Mouse (Mus musculus): Measurements from ENCODE around the gene Qser1.

Gene Qser1

DNA sequence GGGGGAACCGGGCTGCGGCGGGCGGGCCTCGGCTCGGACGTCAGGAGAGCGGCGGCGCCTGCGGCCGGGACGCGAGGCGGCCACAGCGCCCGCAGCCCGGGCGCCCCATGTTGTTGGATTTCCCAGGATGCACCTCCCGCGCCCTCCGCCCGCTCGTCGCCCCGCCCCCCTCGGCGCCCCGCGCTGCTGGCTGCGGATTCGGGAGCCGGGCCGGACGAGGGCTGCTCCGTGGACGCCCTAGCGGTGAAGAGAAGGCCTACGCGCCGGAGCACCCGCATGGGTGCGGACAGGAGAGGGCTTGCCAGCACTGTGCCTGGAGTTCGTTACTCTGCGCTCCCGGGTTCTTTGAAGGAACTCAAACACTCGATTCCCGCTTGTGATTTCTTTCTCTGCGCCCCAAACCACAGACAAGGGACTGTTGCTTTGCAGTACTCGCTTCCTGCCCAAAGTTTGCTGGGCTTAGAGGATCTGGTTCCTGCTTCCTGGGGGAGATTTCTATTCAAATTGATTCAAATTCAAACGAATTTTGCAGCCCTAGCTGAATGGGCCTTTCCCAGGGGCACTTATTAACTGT, 393 bp upstream of the Qser1 start:
- DNase-seq, result peak; percentile 93

DNA sequence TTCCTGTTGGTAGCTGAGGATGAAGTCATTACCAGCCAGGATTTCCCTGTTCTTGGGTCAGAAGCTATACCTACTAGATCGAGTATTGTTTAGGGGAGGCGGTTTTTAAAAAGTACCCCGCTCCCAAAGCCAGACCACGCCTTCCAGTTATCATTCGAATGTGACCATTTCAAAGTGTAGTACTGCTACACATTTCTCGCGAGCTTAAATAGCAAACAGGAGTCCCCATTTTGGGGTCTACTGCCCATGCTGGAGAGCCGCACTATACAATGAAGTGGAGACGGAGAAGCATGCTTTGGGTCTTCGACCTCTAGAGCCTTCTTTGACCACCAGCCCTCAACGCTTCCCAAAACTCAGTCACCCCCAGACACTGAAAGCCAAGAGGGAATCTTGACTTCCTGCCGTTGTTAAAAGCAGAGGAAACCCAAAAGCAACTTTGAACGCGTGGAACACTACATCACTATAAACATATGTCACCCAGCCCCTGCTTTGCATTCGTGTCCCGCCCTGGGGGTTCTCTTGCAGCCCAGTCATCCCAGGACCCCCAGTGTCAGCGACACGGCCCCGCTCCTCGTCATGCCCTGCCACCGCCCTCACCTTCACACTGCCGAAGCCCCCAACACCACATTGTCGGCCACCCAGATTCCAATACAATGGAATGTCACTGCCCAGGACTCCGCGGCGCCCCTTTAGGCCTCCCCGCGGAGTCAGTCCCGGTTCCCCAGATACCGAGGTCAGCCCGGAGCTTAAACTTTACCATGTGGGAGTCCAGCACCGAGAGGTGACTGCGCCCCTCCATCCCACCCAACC, 794 bp downstream of the Qser1 start:
- DNase-seq, result peak; percentile 28

DNA sequence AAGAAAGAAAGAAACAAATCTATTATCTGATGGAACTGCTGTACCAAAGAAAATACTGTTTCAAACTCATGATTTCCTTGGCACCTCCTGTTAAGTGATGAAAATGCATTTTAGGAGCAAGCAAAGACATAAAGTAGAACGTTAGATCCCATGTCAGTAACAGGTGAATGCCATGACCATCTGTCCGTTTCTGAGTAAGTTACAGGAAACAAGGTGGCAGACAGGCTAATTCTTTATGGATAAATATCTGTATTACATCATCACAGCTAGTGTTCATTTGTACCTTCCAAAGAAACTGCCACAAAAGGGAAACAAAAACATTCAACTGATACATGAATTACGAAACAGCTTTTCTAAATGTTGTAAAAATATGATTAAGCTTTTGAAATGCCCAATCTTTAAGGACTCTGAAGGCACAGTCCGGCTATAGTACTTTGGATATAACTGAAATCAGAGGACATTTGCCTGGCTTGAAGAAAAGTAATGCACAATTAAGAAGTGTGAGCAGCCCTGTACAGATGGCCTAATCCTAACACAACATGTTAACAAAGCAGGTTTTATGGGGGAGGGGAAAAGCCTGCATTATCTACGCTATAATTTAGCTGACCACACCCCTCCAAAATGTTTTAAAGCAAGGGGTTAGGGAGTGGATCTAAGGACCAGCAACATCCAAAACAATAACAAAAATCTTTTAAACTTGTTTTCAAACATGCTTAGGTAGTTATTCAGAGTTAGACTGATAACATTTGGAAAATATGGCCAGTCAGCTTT, 2.2 kb downstream of the Qser1 start:
- no peak for DNase-seq

DNA sequence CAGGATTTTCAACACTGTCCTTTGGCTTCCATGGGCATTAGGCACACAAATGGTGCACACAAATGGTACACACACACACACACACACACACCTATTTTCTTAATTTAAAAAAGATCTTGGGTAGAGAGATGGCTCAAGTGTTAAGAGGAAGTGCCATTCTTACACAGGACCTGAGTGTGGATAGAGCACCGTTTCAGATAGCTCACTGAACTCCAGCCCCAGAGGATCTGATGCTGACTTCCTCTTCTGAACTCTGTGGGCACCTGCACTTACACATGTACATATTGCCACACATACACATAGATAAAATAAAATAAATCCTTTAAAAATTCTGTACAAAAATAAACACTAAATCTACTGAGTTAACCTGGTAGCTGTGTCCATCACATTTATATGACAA, 11.1 kb downstream of the Qser1 start:
- DNase-seq, result no peak

DNA sequence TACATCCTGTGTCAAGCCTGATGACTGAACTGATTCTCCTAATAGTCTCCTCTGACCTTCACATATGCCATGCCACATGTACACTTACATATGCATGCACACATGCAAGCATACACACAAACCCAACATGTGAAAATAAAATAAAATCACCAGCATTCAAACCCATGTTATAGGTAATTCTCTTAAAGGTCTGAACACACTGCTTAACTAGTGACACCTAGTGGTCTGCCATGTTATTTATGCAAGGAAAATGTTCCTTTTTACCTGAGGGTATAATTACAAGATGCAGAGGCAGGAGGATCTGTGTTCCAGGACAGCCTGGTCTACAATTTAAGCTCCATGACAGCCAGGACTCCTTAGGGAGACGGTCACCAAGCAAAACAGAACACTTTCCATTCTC, 41.8 kb downstream of the Qser1 start:
- DNase-seq, result no peak

DNA sequence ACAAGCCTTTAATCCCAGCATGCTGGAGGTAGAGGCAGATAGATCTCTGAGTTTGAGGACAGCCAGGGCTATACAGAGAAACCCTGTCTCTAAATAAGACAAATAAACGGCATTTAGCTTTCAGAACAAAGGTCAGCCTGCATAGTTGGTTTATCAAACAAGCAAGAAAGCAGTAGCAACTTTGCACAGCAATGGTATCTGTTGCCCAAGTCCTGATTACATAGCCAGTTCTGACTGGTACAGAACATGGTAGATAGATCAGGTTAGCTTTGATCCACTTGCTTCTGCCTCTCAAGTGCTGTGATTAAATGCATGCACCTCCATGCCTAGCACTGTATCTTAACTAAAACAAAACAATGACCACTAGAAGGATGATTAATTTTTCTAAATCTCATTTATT, 47.9 kb downstream of the Qser1 start:
- DNase-seq, result no peak

DNA sequence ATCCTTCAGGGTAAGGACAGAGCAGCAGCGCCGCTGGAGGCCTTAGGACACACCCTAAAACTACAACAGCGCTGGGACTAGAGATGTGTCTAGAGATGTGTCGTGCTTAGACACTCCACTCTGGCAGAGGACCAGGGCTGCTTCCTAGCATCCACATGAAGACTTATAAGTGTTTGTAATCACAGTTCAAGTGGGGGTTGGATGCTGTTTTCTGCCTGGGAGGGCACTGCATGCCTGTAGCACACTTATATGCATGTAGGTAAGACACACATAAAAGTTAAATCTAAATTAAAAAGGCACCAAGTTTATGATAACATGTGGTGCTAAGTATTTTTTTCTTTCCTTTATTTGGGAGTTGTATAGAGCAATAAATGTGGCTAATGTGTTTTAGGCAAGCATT, 52.5 kb downstream of the Qser1 start:
- DNase-seq, result no peak

DNA sequence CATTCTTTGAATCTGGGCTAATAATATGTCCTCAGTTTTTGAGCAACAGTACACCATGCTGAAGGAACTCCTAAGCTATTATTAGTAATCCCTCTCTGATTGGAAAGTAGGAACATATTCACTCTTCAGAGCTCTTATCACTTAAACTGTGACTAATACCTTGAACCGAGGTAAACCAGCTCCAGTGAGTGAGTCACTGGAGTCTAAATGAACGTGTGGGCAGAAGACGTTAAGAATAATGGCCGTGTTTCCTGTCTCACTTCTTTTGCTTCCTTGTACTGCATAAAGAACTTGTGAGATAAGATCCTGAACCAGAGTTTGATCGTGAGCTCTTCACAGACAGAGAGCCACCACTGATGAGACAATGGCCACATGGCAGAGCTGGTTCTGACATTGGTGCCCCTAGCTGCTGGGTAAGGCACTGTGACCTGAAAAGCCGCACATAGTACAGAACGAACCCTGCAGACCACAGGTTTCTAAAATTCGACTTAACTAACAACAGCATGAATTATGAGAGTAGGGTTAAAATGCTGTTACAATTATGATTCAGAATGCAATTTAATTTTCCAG, 53.3 kb downstream of the Qser1 start:
- DNase-seq, result no peak

DNA sequence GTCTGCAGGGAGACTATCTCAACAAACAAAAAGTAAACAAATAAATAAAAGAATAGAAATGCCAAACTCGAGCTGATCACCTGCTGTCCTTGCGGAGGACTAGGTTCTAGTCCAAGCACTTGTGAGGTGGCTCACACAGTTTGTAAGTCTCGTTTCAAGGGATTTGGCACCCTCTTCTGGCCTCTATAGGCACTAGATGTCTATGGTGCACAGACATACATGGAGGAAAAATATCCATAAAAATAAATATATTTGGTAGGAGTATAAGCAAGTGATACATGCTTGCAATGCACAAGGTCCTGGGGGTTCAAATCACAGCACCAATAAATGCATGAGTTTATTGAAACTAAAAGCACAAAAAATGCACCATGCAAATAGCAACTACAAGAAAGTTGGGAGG, 65.9 kb downstream of the Qser1 start:
- DNase-seq, result no peak

DNA sequence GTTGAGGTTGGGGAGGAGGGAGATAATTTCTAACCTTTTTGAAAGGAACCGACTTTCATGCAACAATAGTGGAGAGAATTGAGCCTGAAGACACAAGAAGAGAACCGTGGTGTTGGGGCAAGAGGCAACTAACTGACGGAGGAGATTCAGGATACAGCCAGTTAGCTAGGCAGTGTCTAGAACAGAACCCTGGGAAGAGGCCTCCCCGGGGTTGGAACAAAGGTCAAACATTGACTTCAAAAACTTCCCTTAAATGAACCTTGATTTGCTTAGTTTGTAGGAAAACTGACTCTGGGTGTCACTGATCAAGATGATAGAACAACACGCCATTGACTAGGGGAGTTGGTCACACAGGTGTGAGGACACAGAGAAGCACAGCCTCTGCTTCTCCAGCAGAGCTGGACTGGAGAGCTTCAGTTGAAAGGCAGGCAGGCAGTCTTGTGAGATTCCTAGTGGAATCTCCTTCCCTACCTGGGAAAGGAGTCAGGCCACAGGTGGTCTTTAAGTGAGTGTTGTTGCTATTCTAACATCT, 67.8 kb downstream of the Qser1 start:
- no peak for DNase-seq

DNA sequence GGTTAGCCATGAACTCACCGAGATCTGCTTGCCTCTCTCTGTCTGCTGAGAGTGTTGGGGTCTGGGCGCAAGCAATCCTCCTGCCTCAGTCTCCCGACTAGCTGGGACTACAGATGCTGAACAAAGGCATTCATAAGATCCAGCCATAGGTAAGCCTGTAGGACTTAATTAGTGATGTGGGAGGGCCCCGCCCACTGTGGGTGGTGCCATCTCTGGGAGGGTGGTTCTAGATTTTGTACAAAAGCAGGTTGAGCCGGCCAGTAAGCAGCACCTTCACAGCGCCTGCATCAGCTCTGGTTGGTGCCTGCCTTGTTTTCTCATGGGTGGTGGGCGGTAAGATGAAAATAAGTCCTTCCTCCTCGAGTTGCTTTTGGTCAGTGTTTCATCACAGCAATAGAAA, 70.3 kb downstream of the Qser1 start:
- DNase-seq, result peak; percentile 38

DNA sequence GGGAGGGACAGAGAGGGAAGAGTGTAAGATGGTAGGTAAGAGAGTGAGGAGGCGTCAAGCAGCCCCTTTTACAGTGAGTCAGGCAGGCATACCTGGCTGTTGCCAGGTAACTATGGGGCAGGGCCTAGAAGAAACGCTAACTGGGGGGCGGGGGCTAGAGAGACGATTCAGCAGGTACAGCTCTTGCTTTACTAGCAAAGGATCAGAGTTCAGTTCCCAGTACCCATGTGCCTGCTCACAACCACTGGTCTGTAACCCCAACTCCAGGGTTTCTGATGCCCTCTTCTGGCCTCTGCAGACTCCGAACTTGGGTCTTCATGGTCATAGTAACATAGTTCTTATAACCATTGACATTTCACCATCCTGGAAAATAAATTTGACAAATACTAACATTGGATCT, 72.6 kb downstream of the Qser1 start:
- DNase-seq, result no peak

DNA sequence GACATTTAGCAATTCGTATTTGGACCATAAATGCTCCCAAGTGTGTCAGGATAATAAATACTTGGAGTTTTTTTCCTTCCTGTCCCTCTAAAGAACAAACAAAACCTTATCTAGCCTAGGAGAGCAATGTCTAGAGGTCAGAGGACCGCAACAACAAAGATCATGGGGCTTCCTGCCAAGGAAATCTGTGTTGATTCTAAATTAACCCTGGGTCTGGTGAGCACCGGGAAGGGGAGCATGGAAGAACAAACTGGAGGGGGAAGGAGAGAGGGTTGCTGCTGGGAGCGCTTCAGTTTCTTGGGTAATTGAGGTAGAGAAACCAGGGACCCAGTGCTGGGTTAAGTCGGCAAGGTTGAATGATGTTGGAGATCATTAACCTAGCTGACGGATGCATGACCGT, 73.4 kb downstream of the Qser1 start:
- DNase-seq, result no peak

DNA sequence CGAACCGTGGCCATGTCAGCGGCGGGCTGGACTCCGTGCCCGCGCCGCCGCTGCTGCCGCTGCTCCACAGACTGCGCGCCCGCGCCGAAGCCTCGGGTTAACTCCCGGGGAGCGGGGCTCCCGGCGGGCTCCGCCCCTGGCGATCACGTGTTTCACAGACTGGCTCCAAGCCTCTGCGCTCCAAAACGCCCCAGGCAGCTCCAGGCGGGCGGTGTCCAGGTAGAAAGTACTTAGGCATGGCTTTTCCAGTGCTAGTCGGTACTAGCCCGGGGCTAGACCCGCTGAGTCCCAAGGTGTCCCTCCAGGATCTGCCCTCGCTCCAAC, 73.9 kb downstream of the Qser1 start, which contains the start of gene Depdc7:
Gene Depdc7, minus strand, starts transcription at position 138 of the 324 bp plus-strand sequence.
- peak; percentile 83 for DNase-seq

DNA sequence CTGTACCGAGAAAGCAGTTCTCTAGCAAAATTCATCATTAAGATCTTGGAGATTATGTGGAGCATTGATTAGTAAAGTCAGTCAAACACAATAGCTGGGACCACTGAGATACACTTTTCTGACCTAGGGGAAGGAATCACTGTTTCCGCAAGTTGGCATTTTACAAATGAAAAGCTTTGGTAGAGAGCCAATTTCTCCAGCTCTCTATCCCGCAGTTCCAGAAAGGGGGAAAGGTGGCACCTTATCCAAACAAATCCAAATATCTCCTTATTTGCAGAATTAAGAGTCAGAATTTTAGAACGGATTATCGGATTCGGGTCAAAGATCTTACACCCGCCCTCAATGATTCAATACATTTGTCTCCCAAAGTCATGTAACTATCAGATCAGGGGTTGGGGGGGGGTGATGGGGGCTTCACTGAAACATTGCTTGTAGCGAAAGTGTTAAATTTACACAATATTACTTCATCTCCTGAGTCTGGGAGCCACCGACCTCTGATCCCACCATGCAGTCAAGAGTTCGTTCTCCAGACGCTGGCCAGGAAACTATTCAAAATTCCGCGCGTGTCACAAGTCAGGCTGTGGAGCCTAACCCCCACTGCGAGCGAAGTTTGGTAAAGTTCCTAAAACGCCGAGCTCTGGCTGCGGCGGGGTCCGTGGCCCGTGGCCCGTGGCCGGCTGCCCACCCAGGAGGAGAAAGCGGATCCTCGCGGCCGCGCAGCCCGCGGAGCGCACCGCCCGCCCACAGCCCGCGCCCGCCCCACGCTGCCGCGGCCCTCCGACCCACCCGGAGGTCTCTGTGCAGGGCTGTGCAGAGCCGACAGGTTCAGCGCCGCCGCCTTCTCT, 74.4 kb downstream of the Qser1 start:
- no peak for DNase-seq

DNA sequence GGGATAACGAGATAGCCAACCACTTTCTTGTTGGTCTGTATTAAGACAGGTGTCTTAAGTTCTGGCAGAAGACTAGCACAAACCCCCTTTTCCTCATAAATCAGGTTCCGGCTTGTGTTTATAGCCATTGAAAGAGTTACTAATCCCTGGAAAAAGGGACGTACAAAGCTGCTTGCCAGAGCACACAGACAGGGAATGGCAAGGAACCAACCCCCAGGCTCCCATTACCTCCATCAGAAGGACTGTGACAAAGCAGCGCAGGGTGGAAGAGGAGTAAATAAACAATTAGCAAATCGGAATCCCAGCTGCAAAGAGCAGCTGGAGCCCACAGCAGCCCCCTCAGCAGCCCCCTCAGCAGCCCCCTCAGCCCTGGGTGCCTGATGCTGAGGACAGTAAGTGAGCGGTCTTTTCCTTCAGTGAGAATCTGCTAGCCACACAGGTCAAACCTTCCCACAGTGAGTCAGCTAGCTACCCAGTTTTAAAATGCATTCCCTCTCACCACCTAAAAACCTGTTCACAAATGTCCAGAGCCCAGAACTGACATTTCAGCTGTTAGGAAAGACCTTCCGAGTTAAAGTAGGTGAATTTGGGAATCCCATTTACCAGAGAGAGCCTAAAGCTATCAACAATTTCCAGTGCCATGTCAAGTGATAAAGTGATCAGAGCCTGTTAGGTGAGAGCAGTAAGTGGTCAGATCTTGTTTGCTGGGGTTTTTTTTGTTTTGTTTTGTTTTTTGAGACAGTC, 75.4 kb downstream of the Qser1 start:
- no peak for DNase-seq

DNA sequence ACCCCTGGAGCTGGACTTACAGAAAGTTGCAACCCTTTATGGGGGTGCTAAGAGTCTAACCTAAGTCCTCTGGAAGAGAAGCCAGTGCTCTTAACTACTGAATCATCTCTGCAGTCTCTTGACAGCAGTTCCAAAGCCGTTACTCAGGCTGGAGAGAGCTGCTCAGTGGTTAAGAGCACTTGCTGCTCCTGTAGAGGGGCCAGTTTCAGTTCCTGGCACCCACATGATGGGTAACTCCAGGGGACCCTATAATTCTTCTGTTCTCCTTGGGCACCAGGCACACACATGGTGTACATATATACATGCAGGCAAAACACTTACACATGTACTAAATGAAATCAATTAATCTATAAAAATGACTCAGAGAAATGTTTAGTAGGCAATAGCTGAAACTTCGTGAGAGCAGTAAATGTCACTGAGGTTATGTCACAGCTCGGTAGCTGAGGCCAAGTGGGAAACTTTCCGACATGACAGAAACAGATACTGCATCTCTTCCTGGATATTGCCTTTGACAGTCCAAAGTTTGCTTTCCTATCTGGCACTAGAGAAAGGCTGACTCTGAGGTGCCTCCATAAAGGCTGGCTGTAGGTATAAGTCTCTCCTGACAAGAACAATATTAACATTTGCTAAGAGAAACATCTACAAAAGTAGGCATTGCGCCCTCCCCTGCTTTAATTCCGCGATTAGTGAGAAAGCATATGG, 76.2 kb downstream of the Qser1 start:
- no peak for DNase-seq

DNA sequence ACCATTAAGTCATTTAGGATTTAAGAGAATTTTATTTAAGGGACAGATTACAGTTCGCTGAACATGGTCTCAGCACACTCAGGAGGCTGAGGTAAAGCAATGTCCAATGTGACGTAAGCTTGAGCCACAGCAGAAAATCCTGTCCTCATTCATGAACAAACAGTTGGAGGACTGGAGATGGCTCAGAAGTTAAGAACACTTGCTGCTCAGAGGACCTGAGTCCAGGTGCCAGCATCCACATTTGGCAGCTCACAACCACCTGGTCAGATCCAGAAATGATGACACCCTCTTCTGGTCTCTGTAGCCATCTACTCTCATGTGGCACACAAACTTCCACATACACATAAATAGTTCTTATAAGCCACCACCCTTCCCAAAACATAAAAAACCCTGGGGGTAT, 76.9 kb downstream of the Qser1 start:
- DNase-seq, result no peak

DNA sequence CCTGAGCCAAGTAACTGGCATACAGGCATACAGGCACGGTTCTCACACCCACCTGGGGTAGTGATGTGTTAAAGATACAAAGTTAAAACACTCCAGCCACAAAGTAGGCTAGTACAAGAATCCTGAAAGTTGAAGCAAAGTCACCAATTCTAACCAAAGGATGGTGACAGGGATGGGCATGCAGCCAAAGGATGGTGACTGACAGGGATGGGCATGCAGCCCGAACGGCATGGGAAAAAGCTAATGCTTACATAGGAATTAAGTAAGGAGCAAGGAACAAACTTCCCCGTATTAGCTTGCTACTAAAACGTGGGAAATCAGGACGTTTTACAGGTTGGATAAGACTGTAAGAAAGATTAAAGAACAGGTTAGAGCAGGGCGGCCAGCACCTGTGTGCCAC, 80.3 kb downstream of the Qser1 start:
- DNase-seq, result no peak

DNA sequence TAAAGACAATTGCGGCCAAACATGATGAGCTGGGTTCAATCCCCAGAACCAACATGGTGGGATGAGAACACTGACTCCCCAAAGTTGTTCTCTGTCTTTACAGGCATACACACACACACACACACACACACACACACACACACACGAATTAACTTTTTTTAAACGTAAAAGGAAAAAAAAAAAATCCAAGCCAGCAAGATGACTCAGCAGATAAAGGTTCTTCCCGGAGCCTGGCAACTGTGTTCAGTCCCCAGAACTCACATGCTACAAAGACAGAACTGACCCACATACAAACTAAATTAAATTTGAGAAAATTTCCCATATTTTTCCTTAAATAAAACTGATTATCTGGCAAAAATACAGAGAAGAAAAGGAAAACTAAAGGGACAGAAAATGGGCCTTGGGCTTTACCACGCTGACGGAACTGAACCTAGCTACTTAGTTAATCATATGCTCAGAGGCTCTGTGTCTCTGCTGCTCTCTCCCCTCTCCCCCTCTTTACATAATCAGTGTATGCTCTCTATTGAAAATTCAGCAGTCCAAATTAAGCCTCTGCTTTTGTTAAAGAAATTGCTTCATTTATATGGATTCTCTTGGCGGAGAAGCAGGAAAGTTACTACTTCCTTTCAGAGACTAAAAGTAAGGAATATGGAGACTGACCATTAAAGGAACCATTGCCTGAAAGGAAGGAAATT, 83.9 kb downstream of the Qser1 start:
- DNase-seq, result no peak

DNA sequence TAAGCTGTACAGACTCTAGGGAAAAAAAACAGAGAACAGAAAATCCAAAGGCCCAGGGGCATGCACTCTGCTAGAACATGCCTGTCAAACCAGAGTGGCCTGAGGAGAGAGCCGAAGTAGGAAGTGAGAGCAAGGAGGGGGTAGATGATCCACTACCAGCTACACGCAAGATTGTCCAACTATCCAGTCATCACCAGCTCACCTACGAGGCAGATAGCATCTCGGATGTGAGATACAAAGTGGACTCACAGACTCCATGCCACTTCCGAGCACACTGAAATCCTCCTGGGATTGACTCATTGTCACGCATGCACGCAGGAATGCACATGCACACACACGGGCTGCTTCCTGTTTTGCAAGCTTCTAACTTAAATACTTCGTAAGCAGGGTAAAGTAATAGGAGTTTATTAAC, 84.5 kb downstream of the Qser1 start:
- DNase-seq, result no peak
